Mouse (Mus musculus): ENCODE measurements around the gene Atf4.
A peak's percentile ranks its signal among the peaks of the same experiment; 100 is the strongest.

DNA sequence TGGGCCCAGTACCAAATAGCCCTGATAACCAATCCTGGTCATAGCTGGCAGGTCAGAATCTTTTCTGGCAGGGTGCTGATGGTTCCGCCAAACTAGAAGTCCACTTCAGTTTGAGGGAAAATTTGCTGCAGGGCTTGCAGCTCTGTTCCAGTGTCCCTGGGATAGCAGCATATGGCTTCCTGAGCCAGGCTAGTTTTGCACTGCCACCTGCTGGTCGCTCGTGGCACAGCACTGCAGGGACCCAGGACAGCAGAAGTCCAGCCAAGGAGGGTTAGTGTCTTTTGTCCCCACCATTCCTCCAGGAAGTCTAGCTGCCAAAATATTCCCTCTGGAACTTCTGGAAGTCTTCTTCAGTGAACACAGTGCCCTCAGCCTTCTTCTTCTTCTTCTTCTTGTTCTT lies 5.7 kb downstream of the Atf4 start:
- TF ChIP-seq CTCF (IDR thresholded peaks at IDR 0.05; ENCODE audit: extremely low read depth, insufficient read length, insufficient replicate concordance, low read depth, low read length) (peak; percentile 92), POLR2A (IDR thresholded peaks at IDR 0.05; ENCODE audit: low read depth, low read length) (no peak)
